Mouse (Mus musculus): ENCODE measurements around the gene Atp2b1.

Gene Atp2b1

GRCm38 (mm10) chr10:99033830-99034828 lies 119.9 kb downstream of the Atp2b1 start:
- DNase-seq (ENCODE audit: low spot score) = no peak

GRCm38 (mm10) chr10:99037185-99038065 lies 123.2 kb downstream of the Atp2b1 start:
- no peak for DNase-seq (ENCODE audit: low spot score)

GRCm38 (mm10) chr10:99038866-99039265 lies 124.7 kb downstream of the Atp2b1 start:
- DNase-seq (ENCODE audit: low spot score) = no peak

DNA sequence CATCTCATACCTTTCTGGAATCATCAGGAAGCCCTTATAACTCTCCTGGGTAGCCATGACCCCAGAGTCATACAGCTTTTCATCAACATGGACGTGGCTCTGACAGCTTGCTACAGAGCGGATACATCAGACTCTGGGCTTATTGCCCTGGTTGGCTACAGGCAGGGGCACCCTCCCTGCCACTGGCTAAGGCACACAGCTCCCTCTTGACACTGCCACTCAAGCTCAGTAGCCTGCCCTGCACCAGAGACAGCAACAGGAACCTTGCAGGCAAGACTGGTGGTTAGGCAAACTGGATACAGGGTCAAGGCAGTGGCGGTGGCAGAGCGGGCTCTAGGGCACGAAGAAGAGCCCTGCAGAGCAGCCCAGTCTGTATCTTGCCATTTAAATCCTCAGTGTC lies 126.0 kb downstream of the Atp2b1 start:
- no peak for DNase-seq (ENCODE audit: low spot score)

DNA sequence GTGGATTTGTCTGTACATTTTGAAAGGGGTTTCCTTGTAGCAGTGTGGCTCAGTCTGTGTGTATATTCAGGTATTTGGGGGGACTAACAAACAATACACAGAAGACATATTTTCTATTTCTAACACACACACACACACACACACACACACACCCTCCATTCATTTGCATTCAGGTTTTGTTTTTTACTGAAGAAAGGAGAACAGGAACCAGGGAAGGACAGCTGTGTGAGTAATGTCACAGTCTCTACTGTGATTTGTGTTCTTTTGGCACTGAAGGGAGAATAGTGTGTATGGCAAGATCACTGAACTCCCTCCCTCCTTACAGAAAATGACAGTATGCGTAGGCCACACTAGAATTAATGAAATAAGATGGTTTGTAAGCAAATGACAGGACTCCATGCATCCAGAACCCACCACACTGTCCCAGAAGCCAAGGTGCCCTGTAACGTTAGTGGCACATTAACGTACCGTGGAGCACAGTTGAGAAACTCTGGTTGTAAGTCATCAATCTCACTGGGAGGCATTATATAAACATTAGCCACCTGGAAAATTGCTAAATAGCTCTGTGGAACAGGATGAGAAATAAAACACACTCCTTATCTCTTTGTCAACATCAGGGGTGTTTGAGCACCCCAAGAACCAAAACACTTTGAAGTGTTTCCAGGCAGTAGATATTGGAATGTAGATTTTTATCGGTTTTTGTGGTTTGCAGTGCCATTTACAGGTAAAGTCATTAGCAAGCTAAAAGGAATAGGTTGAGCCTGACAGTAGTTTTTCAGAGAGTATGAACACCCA lies 132.7 kb downstream of the Atp2b1 start:
- no peak for DNase-seq (ENCODE audit: low spot score)

DNA sequence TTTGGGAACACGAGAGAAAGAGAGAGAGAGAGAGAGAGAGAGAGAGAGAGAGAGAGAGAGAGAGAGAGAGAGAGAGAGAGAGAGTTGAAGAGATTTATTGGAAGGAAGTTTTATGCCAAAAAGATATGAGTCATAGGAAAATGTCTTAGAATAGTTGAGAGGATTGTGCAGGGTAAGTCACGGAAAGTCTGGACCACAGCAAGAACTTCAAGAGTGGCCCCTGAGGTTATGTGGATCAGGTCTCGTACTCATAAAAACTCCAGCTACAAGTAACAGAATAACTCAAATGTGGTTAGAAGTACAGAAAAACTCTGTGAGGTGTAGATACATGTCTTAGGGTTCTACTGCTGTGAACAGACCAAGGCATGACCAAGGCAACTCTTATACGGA lies 133.3 kb downstream of the Atp2b1 start:
- DNase-seq (ENCODE audit: low spot score) = no peak

DNA sequence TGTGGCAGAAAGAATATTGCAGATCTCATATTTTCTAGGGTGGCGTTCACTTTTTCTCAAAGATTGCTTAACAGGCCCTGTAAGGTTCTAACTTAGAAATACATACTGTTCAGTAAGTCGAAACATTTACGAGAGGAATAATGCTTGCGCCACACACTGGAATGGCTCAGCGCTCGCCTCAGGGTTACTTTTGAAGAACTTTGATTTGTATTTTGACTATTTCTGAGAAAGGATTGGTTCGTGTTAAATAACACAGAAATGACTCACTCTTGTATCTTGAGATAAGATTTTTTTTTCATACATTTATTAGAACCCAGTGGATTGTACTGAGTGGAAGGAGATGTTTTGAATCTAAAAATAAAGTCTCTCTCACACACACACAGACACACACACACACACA lies 135.9 kb downstream of the Atp2b1 start:
- no peak for DNase-seq (ENCODE audit: low spot score)

DNA sequence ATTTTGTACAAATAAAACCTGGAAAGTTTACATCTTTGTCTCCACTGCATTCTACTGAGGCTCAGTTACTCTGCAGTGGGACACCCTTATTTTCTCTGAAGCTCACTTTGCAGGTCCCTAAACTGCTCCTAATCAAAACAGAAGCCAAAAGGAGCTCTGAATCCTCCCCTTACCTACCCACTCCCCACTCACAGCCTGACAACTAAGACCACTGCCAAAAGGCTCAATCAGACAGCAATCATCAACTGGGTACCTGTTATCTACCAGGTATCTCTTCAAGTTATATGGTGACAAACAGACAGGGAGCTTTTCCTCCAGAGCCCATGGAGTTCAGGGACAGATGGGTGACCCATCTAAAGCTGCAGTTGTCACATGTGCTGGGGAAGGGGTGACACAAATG lies 138.9 kb downstream of the Atp2b1 start:
- DNase-seq (ENCODE audit: low spot score) = no peak

DNA sequence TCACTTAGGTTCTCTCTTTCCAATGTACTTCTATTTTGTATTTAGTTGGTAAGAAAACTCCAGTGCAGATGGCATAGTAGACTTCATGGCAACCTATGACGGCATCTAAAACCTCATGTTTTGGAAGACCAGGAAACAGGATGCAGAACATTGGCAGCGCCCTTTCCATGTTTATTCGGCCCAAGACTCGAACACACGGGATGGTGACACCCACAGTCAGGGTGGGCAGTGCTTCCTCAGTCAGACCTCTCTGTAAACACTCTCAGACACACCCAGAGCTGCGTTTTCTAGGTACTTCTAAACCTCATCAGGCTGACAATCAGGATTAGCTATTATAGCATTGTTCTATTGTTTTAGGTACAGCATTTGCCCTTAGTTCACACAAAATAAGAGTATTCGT lies 146.4 kb downstream of the Atp2b1 start:
- DNase-seq (ENCODE audit: low spot score) = no peak

GRCm38 (mm10) chr10:99061418-99061817 lies 147.2 kb downstream of the Atp2b1 start:
- no peak for DNase-seq (ENCODE audit: low spot score)

- no peak for DNase-seq (ENCODE audit: low spot score)
These were observed 148.3 kb downstream of the Atp2b1 start for GRCm38 (mm10) chr10:99062546-99062945.

Data from testis, postnatal 14 days (tissue).